Mouse (Mus musculus) heart, adult 2 months (tissue): ENCODE data around the gene Gm21954.

Experiments used
- CTCF ChIP-seq: fragments of 200-600 bp; IDR thresholded peaks from 2 replicates; pipeline ENCODE4 v1.8.1; 2022; ENCODE audit warnings: antibody characterized with exemption, mild to moderate bottlenecking, moderate library complexity
- POLR2A ChIP-seq: fragments of 200-500 bp; IDR thresholded peaks from 2 replicates; pipeline ENCODE4 v1.6.1; 2011; ENCODE audit warnings: mild to moderate bottlenecking, low read depth, low read length, control low read depth; ENCODE audit not compliant: insufficient read depth

DNA sequence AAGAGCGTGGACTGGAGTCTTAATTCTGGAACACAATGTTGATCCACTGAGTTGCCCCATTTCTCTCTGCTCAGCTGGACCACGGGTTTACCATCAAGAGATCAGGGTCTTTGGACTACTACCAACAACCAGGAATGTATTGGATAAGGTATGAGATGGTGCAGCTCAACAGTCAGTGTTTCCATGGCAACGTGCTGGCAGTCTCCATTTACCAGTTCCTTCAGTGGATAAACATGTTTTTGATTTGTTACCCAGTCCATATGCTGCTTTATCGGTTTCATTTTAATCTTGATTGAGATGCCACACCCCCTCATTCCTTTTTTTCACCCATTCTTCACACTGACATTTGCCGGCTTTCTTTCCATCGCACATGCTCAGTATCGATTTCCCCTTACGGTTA is 49.8 kb upstream of the Gm21954 start:
- no peak for TF ChIP-seq CTCF
- TF ChIP-seq POLR2A, result no peak
